Mouse (Mus musculus) gastrocnemius, adult 18-20 months (tissue): ENCODE measurements around the gene Nod1. TPM values are rescaled to one million over a fixed set of nuclear protein-coding genes. Genes with fewer than 3 reads are reported as not detected.
"Not testable (repeated sequence)": the region's sequence is repeated elsewhere in the genome, so short reads cannot be mapped to it uniquely, and the experiment has no call there.

Experiments
- DNase-seq: peaks from one replicate; pipeline ENCODE4 v3.0.0; 2021; ENCODE audit warnings: low spot score
- total RNA-seq, 2 experiments: library from RNA; stranded (reverse); gene quantifications; 2 replicates each; pipeline ENCODE4 v1.2.3; 2021

Nod1 gene
- total RNA-seq, 2 experiments from 2014 or later, result 7.1 to 8.1 TPM

- no peak for DNase-seq
Observed at GRCm38 (mm10) chr6:54983526-54984050, 11.2 kb upstream of the Nod1 start.

- DNase-seq, result no peak
Observed at GRCm38 (mm10) chr6:54979426-54979825, 7.0 kb upstream of the Nod1 start.

GRCm38 (mm10) chr6:54975616-54976015 is 3.2 kb upstream of the Nod1 start:
- DNase-seq, result no peak

- peak; percentile 30 for DNase-seq
Observed at GRCm38 (mm10) chr6:54974501-54974900, 2.1 kb upstream of the Nod1 start.

- peak; percentile 30 for DNase-seq
Observed at GRCm38 (mm10) chr6:54972929-54973211, 458 bp upstream of the Nod1 start.

GRCm38 (mm10) chr6:54971731-54972110 is 691 bp downstream of the Nod1 start:
- peak; percentile 29 for DNase-seq

GRCm38 (mm10) chr6:54970506-54970905 is 1.9 kb downstream of the Nod1 start:
- DNase-seq, result peak; percentile 48

- DNase-seq, result no peak
Observed at GRCm38 (mm10) chr6:54969801-54970200, 2.6 kb downstream of the Nod1 start.

- DNase-seq, result no peak
Observed at GRCm38 (mm10) chr6:54967591-54967990, 4.8 kb downstream of the Nod1 start.

GRCm38 (mm10) chr6:54965234-54965633 is 7.2 kb downstream of the Nod1 start:
- DNase-seq, result no peak

- DNase-seq, result no peak
Observed at GRCm38 (mm10) chr6:54964755-54965154, 7.7 kb downstream of the Nod1 start.

- DNase-seq, result no peak
Observed at GRCm38 (mm10) chr6:54963599-54963998, 8.8 kb downstream of the Nod1 start.

GRCm38 (mm10) chr6:54957655-54958054 is 14.8 kb downstream of the Nod1 start:
- peak; percentile 50 for DNase-seq

GRCm38 (mm10) chr6:54956425-54956824 is 16.0 kb downstream of the Nod1 start:
- peak; percentile 24 for DNase-seq

GRCm38 (mm10) chr6:54955949-54956348 is 16.5 kb downstream of the Nod1 start:
- no peak for DNase-seq

- DNase-seq, result peak; percentile 60
Observed at GRCm38 (mm10) chr6:54954659-54955414, 17.6 kb downstream of the Nod1 start.

GRCm38 (mm10) chr6:54953399-54953798 is 19.0 kb downstream of the Nod1 start:
- not testable (repeated sequence) for DNase-seq

- no peak for DNase-seq
Observed at GRCm38 (mm10) chr6:54952542-54952941, 19.9 kb downstream of the Nod1 start.

GRCm38 (mm10) chr6:54948682-54949081 is 23.7 kb downstream of the Nod1 start:
- DNase-seq, result no peak

GRCm38 (mm10) chr6:54946241-54946953 is 26.0 kb downstream of the Nod1 start:
- no peak for DNase-seq

GRCm38 (mm10) chr6:54944551-54944950 is 27.9 kb downstream of the Nod1 start:
- no peak for DNase-seq

GRCm38 (mm10) chr6:54943753-54944152 is 28.7 kb downstream of the Nod1 start:
- DNase-seq, result no peak

GRCm38 (mm10) chr6:54943292-54943691 is 29.1 kb downstream of the Nod1 start:
- no peak for DNase-seq
